Mouse (Mus musculus) A20 (cell line): Measurements from ENCODE around the gene Nrxn2.

Source experiments
- DNase-seq: peaks from one replicate; pipeline ENCODE4 v3.0.0-alpha.2; 2011; ENCODE audit warnings: low read depth, low spot score

Gene Nrxn2

GRCm38 (mm10) chr19:6515448-6515847 is 96.9 kb downstream of the Nrxn2 start:
- DNase-seq, result peak; percentile 61

- no peak for DNase-seq
These were observed 97.6 kb downstream of the Nrxn2 start for GRCm38 (mm10) chr19:6516153-6516552.

- DNase-seq, result no peak
These were observed 100.1 kb downstream of the Nrxn2 start for GRCm38 (mm10) chr19:6518601-6519000.

GRCm38 (mm10) chr19:6519483-6519882 is 101.0 kb downstream of the Nrxn2 start:
- no peak for DNase-seq

- no peak for DNase-seq
These were observed 103.1 kb downstream of the Nrxn2 start for GRCm38 (mm10) chr19:6521630-6522029.

GRCm38 (mm10) chr19:6522289-6522688 is 103.8 kb downstream of the Nrxn2 start:
- DNase-seq, result no peak

- no peak for DNase-seq
These were observed 106.5 kb downstream of the Nrxn2 start for GRCm38 (mm10) chr19:6525023-6525422.

- DNase-seq, result no peak
These were observed 107.5 kb downstream of the Nrxn2 start for GRCm38 (mm10) chr19:6526010-6526409.

- no peak for DNase-seq
These were observed 108.9 kb downstream of the Nrxn2 start for GRCm38 (mm10) chr19:6527439-6527838.

GRCm38 (mm10) chr19:6527839-6528531 is 109.5 kb downstream of the Nrxn2 start:
- no peak for DNase-seq

GRCm38 (mm10) chr19:6529265-6529985 is 110.9 kb downstream of the Nrxn2 start:
- DNase-seq, result no peak

GRCm38 (mm10) chr19:6530359-6530758 is 111.8 kb downstream of the Nrxn2 start:
- DNase-seq, result no peak

GRCm38 (mm10) chr19:6531011-6531631 is 112.6 kb downstream of the Nrxn2 start:
- DNase-seq, result no peak

- no peak for DNase-seq
These were observed 113.4 kb downstream of the Nrxn2 start for GRCm38 (mm10) chr19:6531832-6532471.

- no peak for DNase-seq
These were observed 114.1 kb downstream of the Nrxn2 start for GRCm38 (mm10) chr19:6532656-6533055.

- no peak for DNase-seq
These were observed 115.0 kb downstream of the Nrxn2 start for GRCm38 (mm10) chr19:6533290-6534117.

GRCm38 (mm10) chr19:6534118-6534415 is 115.5 kb downstream of the Nrxn2 start:
- DNase-seq, result no peak

- no peak for DNase-seq
These were observed 117.7 kb downstream of the Nrxn2 start for GRCm38 (mm10) chr19:6536201-6536600.

GRCm38 (mm10) chr19:6536696-6537095 is 118.2 kb downstream of the Nrxn2 start:
- DNase-seq, result no peak

- no peak for DNase-seq
These were observed 119.0 kb downstream of the Nrxn2 start for GRCm38 (mm10) chr19:6537526-6537925.

- no peak for DNase-seq
These were observed 120.0 kb downstream of the Nrxn2 start for GRCm38 (mm10) chr19:6538546-6538945.

- DNase-seq, result no peak
These were observed 121.1 kb downstream of the Nrxn2 start for GRCm38 (mm10) chr19:6539592-6539991.
